Mouse (Mus musculus) Muller cell, postnatal 12 days (primary cell): ENCODE measurements around the gene Orc1.
A peak's percentile ranks its signal among the peaks of the same experiment; 100 is the strongest.

ENCODE experiments used
- DNase-seq: peaks from one replicate; pipeline ENCODE4 v3.0.0-alpha.2; 2015; ENCODE audit errors: inconsistent ontology term

Gene Orc1

GRCm38 (mm10) chr4:108578840-108579742 is at the start of gene Orc1, which contains the start of gene Prpf38a:
Orc1 (plus strand) TSS chr4:108579423.
Prpf38a (minus strand) TSS chr4:108579336.
- peak; percentile 99 for DNase-seq

GRCm38 (mm10) chr4:108539701-108540100 is 39.5 kb upstream of the Orc1 start:
- DNase-seq = no peak

- DNase-seq = peak; percentile 17
Measured at GRCm38 (mm10) chr4:108565026-108565425, 14.2 kb upstream of the Orc1 start.

GRCm38 (mm10) chr4:108572644-108573043 is 6.6 kb upstream of the Orc1 start:
- DNase-seq = no peak

- DNase-seq = no peak
Measured at GRCm38 (mm10) chr4:108579743-108580411, 654 bp downstream of the Orc1 start.

- DNase-seq = no peak
Measured at GRCm38 (mm10) chr4:108593376-108593775, 14.2 kb downstream of the Orc1 start.

GRCm38 (mm10) chr4:108595785-108596184 is 16.6 kb downstream of the Orc1 start:
- DNase-seq = no peak

- peak; percentile 20 for DNase-seq
Measured at GRCm38 (mm10) chr4:108598306-108598705, 19.1 kb downstream of the Orc1 start.

- DNase-seq = no peak
Measured at GRCm38 (mm10) chr4:108601870-108602269, 22.6 kb downstream of the Orc1 start.

- no peak for DNase-seq
Measured at GRCm38 (mm10) chr4:108608651-108609050, 29.4 kb downstream of the Orc1 start.

- DNase-seq = no peak
Measured at GRCm38 (mm10) chr4:108610935-108611334, 31.7 kb downstream of the Orc1 start.

- DNase-seq = no peak
Measured at GRCm38 (mm10) chr4:108618586-108618985, 39.4 kb downstream of the Orc1 start.

- DNase-seq = no peak
Measured at GRCm38 (mm10) chr4:108619165-108619564, 39.9 kb downstream of the Orc1 start.

- DNase-seq = peak; percentile 95
Measured at GRCm38 (mm10) chr4:108619587-108620341, 40.5 kb downstream of the Orc1 start, which contains the start of gene Cc2d1b. Cc2d1b (plus strand) TSS chr4:108619940.

- DNase-seq = no peak
Measured at GRCm38 (mm10) chr4:108620536-108620935, 41.3 kb downstream of the Orc1 start.

- no peak for DNase-seq
Measured at GRCm38 (mm10) chr4:108621504-108621903, 42.3 kb downstream of the Orc1 start.

- no peak for DNase-seq
Measured at GRCm38 (mm10) chr4:108627066-108627465, 47.8 kb downstream of the Orc1 start.

GRCm38 (mm10) chr4:108629363-108629880 is 50.2 kb downstream of the Orc1 start:
- peak; percentile 18 for DNase-seq

- no peak for DNase-seq
Measured at GRCm38 (mm10) chr4:108630096-108630495, 50.9 kb downstream of the Orc1 start.

GRCm38 (mm10) chr4:108631616-108632015 is 52.4 kb downstream of the Orc1 start:
- DNase-seq = no peak

GRCm38 (mm10) chr4:108633703-108634102 is 54.5 kb downstream of the Orc1 start:
- no peak for DNase-seq

GRCm38 (mm10) chr4:108634696-108635095 is 55.5 kb downstream of the Orc1 start:
- peak; percentile 4 for DNase-seq
